Mouse (Mus musculus) spleen, postnatal 10 days (tissue): Measurements from ENCODE around the gene Fbxw11.
"Not testable (repeated sequence)": the region's sequence is repeated elsewhere in the genome, so short reads cannot be mapped to it uniquely, and the experiment has no call there.

Experiments used
- DNase-seq, 2 experiments: peaks; one replicate each; pipeline ENCODE4 v3.0.0; 2021 to 2022; ENCODE audit warnings: low spot score in 2 of 2

The Fbxw11 gene

DNA sequence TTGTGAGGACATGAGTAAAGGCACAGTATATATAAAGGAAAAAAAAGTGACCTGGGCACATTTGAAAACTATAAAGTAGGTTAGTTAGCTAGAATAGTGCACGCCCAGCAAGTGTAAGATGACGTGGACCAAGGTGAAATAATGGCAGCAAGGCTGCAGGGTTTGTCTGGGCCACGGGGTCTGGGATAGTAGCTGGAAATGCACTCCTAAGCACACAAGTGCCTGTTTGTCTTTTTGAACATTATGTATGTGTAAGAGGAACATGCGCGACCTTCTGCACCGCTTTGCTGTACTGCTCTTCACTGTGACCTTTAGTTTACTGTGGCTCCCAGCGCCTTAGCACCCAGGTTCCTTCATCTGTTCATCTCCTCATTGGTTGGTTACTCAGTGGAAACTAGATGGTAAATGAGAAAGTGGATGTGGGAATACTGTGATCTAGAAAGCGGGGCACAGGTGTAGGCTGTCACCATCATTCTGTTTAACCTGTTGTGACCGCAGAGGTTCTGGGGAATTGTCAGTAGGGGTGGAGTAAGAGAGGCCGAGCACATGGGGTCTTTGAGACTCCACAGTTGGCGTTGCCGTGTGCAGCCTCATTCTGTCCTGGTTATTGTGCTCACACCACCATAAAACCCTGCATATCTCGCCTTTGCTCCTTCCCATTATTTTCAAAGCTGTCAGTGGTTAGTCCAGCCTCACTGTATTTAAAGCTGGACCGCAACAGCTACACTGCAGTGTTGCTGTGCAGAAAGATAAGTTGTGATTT, 66.4 kb downstream of the Fbxw11 start:
- DNase-seq: no peak

DNA sequence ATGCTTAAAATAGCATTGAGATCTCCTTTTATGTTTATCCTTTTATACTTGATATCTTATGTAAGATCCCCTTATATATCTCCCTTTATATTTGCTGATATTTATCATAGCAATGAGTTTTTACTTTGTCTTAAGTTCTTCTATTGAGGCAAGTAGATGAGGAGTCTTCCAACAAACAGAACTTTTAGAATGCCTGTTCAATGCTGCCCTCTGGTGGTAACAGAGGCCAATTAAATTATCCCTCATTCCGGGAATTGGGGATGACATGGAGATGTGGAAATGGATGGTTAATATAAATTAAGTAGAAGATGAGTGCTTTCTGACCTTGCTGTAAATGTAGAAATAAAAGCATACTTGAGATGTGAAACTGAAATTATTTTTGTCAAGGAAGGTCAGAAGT, 67.0 kb downstream of the Fbxw11 start:
- peak in 1 of 2 experiments; percentile 33 for DNase-seq

DNA sequence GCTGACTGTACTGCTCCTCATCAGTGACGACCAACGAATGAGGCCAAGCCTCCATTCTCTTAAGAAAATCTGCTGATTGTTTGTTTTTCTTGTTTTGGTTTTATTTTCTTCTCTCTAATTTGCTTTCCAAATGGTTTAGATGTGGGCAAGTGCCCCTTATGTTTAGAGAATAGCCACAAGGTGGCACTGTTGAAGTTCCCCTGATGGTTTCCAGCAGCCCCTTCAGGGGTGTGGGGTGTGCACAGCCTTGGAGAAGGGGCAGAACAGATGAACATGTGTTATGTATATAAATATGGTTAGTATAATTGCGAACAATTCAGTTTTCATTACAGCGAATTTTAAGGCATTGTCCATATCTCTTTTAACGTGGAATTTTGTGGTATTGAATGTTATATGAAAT, 71.7 kb downstream of the Fbxw11 start:
- peak in 1 of 2 experiments; percentile 23 for DNase-seq

DNA sequence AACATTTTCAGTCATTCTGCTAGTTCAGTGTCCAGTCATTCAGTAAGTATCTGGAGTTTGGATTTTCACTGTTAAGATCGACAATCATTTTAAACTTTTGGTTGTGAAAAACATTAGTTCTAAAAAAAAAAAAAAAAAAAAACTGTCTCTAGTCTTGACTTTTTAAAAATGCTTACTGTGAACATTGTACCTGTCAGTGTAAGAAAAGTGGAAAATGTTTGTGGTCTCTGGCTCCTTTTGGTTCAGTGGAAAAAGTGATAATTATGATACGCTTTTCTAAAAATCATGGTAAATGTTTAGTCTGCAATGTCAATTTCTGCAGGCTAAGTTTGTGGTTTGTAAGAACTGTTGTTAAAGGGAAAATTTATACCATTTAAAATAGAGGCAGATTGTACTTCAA, 72.4 kb downstream of the Fbxw11 start:
- no peak for DNase-seq

DNA sequence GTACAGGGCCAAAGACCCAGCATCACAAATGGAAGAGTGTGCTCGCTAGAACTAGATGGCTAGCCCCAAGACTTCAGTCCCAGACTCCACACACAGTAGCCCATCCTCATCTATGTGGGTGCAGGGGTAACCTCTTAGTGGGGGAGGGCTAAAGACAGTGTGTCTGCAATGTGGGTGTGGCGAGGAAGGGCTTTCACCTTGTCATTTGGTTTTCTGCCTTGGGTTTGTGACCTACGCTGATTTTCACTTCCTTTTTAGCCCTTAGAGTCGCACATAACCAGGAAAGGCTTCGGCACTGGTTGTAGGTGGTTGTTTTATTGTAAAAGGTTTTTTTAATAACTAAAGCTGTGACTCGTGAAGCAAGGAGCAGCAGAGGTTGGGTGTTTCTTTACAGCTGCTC, 73.0 kb downstream of the Fbxw11 start:
- DNase-seq: no peak

DNA sequence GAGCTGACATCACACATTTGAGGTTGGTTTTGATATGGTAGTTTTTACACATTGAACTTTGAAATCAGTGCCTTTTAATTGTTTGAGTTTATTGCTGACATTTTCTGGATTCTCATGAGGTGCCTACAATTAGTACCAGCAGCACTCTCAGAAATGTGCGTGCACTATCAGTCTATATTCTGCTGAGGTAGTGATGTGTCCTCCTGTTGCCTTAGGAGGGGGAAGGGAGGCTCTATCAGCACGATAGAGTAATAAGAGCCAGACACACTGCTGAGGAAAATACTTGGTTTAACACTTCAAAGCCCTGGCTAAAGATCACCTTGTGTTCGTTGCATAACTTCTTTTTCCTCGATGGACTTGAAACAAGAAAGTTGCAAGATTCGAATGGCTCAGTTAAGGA, 73.4 kb downstream of the Fbxw11 start:
- no peak for DNase-seq

DNA sequence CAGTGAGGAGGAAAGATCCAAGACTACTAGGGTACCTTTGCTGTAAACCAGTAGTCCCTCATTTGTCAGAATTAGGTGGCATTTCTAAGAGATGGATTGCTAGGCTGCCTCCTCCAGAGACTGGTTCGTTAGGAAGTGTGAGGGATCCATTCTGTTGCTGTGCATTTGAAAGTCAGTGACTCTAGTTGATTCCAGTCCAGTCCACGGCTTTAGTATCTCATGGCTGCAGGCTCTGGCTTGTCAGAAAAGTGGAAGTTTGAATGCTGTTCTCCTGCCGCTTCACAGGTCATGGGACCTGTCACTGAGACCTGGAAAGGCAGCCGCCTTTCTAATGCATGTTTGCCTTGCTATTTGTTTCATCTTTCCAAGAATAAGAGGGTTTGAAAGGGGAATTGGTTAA, 74.4 kb downstream of the Fbxw11 start:
- no peak for DNase-seq

DNA sequence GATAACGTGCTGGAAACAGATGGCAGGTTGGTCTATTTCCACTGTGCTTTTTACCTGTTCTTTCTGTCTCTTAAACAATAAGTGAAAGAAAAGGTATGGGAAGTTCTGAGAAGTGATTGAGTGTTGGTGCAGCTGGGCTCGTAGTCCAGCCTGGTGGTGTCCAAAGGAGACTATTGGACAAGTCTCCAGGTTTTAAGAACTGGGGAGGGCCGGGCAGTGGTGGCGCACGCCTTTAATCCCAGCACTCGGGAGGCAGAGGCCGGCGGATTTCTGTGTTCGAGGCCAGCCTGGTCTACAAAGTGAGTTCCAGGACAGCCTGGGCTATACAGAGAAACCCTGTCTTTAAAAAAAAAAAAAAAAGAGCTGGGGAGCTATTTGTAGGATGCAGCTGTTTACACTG, 75.2 kb downstream of the Fbxw11 start:
- DNase-seq: not testable (repeated sequence)

DNA sequence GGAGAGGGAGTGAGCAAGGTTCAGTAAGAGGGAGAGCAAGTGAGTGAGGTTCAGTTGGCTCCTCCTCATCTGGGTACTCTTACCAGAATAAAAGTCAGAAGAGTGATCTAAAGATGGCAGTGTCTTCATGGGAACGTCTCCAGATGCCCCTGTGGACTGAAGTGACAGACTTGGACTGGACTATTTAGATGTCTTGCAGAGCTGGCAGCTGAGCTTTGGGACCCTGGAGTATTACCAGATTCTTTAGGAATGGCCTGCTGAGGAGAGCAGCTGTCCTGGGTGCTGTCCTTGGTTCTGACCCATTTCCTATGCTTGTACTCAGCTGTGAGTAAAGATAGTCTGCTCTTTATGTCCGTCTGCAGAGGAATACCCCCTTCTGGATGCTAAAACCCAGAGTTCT, 75.8 kb downstream of the Fbxw11 start:
- no peak for DNase-seq

DNA sequence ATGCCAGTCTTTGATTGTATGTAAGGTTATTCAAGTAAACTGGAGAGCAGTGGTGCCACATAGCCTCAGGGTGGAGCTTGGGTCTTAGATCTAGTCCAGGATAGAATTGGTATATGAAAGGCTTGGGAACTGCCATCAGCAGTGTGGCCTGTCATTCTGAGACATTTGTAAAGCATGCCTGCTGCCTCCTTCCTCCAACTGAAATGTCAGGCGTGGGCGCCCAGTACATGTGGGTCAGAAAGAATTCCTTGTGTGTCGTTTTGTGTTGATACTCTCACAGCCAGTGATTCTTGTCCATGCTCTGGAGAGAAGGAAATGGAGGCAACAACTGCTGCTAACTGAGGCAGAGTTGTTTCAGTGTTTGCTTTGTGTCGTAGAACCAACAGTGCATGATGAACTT, 76.5 kb downstream of the Fbxw11 start:
- DNase-seq: no peak

DNA sequence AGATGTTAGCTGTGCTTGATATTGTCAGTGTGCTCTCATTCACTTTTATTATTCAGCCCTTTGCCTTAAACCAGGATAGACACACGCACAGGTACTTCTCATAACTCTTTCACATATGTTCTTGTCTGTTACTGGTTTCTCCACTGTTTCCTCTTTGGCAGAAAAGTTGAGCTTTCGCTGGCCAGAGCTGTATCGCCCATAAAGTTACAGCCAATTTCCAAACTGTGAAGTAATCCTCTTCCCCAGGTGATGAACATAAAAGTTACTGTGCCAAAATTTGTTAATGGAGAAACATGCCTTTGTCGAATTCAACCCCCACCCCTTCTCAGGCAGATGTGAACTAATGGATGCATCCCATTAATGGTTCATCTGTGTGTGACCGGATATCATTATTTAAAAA, 80.1 kb downstream of the Fbxw11 start:
- DNase-seq: no peak

DNA sequence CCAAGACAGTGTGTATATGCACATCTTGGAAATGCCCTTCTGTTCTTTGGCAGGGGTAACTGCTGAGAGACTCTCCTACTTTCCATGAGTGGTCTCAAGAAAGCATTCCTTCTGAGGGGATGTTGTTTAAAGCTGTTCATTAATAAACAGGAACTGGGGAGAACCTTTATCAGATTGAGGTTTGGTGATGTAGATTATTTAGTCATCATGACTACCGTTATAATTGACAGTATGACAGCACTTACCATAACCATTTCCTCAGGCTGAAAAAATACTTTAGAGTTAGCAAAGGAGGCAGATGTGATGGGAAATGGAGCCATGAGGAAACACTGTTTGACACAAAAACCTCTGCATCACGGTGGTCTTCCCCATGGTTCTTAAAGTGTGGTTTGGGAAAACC, 80.8 kb downstream of the Fbxw11 start:
- DNase-seq: no peak

DNA sequence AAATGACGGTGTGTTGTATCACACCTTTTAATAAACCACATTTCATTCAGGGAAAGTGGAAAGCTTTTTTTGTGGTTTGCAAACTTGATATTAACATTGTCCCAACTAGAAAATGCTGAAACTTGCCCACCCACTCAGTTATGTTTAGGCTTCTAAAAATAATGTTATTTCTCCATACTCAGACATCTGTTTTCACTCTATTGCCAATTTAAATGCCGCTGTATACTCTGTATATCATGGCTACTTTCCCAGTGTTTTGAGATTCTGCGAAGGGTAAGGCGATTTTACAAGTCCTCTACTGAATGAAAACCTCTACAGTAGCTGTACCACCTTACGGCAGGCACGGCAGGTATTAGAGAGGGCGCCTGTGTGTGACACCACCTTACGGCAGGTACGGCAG, 82.6 kb downstream of the Fbxw11 start:
- DNase-seq: no peak

DNA sequence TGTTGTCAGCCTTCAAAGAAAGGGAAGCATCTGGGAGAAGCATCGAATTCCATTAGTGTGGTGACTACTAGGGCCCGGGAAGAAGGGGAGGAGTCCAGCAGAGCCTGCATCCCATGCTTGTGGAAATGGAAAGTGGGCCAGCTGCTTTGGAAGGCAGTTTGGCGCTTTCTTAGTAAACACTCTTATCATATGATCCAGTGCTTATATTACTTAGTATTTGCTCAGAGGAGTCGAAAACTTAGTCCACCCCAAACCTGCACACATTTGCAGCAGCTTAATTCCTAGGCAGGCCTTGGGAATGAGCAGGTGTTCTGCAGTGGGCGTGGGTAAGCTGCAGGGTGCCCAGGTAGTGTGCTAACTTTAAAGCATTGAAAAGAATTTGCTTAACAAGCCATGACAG, 89.9 kb downstream of the Fbxw11 start:
- DNase-seq: no peak

DNA sequence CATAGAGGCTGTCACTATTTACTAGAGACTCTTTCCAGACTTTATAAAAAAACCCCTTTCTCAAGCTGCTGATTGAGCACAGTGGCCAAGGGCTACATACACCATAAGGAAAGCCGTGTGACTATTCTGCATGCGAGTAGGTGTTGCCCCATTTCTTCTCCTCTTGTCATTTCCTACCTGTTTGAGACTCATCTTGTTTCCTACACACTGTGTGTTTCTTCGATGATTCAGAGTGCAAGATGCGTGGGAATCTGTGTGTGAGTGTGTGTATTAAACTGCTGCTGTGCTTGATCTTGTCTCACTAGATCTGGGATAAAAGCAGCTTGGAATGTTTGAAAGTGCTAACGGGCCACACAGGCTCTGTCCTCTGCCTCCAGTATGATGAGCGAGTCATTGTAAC, 90.7 kb downstream of the Fbxw11 start:
- no peak for DNase-seq

DNA sequence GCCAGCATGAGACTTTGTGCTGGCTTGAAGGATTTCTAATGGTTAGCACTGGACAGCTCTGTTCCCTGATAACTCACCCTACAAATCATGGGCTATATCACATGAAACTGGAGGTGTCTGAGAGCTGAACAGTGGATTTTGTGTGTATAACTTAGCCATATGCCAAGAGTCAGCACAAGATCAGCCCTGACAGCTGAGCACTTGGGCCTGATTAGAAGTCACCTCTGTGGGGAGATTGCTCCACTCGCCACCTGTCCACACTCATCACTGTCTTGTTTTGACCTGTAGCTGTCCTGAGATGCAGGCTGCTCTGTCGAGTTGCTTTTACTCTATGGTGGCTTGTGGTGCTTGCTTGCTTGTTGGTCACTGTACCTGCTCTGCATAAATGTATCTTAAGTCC, 93.8 kb downstream of the Fbxw11 start:
- DNase-seq: no peak

DNA sequence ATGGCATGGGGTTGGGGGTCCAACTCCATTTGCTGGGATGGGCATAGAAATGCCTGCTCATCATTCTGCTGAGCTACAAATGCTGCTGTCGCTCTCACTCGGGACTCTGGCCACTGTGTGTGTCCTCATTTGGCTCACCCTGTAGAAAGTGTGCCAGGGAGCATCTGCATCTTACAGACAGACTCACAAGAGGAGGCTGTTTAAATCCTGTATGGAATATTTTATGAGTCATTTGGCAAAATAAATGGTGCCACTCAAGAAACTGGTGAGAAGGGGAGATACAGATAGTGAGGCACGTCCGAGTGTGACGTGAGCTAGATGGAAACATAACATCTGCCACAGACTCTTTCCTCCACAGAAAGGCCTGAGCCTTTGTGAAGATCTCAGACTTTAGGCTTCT, 95.2 kb downstream of the Fbxw11 start:
- no peak for DNase-seq

DNA sequence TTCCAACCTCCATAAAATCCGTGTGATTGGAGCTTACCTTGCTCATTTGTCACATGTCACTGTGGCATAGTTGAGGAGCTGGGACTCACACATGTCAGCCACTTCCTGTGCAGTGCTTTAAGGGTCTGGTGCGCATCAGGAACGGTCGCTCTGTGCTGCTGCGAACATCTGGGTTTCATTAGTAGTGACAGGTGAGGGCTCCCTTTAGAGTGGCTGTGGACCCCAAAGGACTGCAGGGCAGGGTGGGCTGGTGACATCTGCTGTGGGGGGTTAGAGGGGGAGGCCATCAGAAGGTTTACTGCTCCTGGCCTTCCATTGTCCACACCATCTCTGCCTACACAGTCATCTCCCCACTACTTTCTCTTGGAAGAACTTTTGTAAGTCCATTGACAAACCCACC, 101.4 kb downstream of the Fbxw11 start:
- no peak for DNase-seq

DNA sequence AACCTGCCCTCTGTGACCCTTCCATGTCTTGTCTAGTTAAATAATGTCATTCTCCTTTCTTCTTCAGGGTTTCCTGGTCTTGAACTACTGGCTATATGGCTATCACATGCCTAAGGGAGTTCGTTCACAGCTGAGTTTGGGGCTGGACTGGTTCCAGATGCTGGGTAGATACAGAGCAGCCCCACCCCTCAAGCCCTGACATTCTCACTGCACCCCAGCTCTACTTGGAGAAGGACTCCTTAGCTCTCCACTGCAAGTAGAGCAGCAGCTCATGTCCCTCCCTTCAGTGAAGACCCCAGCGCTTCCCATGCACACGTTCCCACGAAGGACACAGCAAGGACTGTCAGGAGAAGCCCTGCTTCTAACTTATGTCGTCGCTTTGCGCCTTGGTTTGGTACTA, 101.9 kb downstream of the Fbxw11 start:
- no peak for DNase-seq

DNA sequence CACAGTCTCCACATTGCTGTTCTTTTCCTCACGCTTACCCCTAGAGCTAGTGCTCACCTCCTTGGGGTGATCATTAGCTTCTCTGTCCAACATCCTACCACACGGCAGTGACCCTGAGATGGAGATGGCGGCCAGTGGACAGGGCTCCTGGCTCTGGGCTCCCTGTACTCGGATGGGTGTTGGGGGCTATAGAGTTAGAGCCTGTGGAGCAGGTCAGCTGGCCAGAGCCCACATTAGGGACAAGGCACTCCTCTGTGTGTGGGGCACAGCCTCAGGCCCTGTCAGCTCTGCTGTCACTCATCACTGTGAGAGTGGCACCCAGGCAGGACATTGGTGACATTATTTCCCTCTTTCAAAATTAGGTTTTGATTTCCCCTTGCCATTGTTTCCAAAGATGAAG, 102.9 kb downstream of the Fbxw11 start:
- DNase-seq: no peak

DNA sequence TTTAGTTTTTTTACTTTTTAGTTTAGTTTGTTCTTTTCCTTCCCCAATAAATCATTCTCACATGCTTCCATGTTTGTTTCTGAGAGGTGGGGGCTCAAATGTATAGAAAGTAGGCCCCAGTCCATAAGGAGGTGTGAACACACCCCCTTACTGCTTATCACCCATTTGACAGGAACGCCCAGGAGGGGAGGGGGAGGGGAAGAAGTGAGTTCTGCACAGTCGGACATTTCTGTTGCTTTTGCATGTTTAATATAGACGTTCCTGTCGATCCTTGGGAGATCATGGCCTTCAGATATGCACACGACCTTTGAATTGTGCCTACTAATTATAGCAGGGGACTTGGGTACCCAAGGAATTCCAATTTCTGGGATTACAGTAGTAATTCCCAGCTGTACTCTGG, 103.5 kb downstream of the Fbxw11 start:
- no peak for DNase-seq

DNA sequence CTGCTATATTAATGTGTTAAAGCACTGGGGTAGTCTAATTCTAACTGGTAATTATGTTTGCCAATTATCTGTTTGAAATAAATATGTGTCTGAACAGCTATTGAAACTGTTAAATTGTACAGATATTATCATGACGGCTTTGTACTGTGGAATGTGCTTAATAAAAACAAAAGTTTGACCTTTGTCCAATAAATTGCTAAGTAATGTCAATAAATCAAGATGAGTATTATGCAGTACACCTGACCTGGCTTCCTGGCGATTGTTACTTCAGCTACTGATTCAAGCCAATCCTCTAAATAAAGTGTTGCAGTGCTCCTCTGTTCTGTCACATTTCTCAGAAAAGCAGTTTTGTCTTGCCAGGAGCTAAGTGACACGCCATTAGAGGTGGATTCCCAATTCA, 104.0 kb downstream of the Fbxw11 start:
- no peak for DNase-seq

DNA sequence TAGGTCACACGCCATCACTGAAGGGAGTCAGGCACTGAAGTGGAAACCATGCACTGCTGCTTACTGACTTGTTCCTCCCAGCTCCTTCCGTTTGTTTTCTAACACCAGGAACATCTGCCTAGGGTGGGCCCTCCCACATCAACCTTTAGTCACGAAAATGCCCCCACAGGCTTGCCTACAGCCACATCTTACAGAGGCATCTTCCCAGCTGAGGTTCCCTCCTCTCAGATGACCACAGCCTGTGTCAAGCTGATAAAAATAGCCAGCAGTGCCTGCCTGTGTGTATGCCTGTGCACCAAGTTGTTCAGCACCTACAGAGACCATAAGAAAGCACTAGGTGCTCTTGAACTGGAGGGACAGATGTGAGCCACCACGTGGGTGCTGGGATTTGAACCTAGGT, 106.3 kb downstream of the Fbxw11 start:
- no peak for DNase-seq

DNA sequence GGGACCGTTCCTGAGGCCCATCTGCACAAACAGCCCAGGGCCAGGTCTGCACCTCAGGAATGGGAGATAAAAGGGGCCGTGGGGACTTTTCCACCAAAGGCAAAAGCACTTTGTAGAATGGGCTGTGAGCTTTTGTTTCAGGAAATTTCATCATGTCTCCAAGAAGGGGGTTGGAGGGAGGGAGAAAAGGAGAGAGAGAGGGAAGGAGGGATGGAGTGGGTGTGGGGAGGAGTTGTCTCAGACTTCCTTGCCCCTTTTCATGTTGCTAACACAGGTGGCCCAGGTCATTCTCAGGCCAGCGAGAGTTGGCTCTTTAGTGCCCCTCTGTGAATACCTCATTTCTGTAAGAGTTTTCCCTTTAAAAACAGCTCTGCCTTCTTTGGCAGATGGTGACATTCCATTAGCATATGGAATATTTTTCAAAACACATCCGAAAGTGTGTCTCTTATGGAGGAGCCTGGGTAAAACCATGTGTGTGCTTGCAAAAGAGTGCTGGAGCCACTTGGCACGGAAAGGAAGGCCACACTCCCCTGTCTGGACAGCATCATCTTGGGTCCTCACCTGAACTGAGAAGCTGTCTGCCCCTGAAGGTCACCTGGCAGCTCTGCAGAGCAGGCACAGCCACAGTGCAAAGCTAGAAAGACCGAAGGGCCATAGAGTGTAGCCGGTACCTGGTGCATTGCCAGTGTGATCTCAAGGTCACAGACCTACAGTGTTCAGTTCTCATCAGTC, 109.5 kb downstream of the Fbxw11 start:
- no peak for DNase-seq
